Mouse (Mus musculus): ENCODE results near the gene Tjp1. TPM values are rescaled to one million over a fixed set of nuclear protein-coding genes. Genes with fewer than 3 reads are reported as not detected.

Tjp1 gene
- polyA plus RNA-seq, 1 experiment from 2014 or later, result 26.9 TPM

GRCm38 (mm10) chr7:65482216-65482615, 45.4 kb downstream of the Tjp1 start:
- 76% methylated on average over 2 of the region's 2 CpGs for WGBS
- H3K4me1 ChIP-seq (replicated peaks), result peaks cover 4% of the 10 kb centered on the region; the same call in 1 of the 2 replicates
- H3K36me3 ChIP-seq, result no peaks in the 10 kb centered on the region
- H3K9me3 ChIP-seq, result no peaks in the 10 kb centered on the region
- H3K4me2 ChIP-seq (replicated peaks), result no peak overlapping the region
- H3K4me3 ChIP-seq (replicated peaks), result no peak overlapping the region
- no peak for ATAC-seq
- no peak overlapping the region for H3K27ac ChIP-seq
- H3K27me3 ChIP-seq, result no peaks in the 10 kb centered on the region
- H3K9ac ChIP-seq (replicated peaks), result no peak overlapping the region

GRCm38 (mm10) chr7:65472048-65472447, 55.5 kb downstream of the Tjp1 start:
- Histone ChIP-seq H3K27ac (no peak overlapping the region), H3K9ac (replicated peaks) (no peak overlapping the region), H3K9me3 (no peaks in the 10 kb centered on the region), H3K27me3 (no peaks in the 10 kb centered on the region), H3K4me3 (replicated peaks) (no peak overlapping the region), H3K4me2 (replicated peaks) (no peak overlapping the region), H3K36me3 (no peaks in the 10 kb centered on the region), H3K4me1 (replicated peaks) (no peaks in the 10 kb centered on the region)
- ATAC-seq, result no peak
- 79% methylated on average over 3 of the region's 3 CpGs for WGBS

- H3K4me2 ChIP-seq (replicated peaks), result no peak overlapping the region
- H3K27ac ChIP-seq, result no peak overlapping the region
- H3K4me3 ChIP-seq (replicated peaks), result no peak overlapping the region
- H3K27me3 ChIP-seq, result no peaks in the 10 kb centered on the region
- ATAC-seq, result no peak
- no peaks in the 10 kb centered on the region for H3K36me3 ChIP-seq
- no peaks in the 10 kb centered on the region for H3K4me1 ChIP-seq (replicated peaks)
- H3K9ac ChIP-seq (replicated peaks), result no peak overlapping the region
- WGBS, result 86% methylated on average over 6 of the region's 6 CpGs
- no peaks in the 10 kb centered on the region for H3K9me3 ChIP-seq
Observed at GRCm38 (mm10) chr7:65471406-65471805, 56.2 kb downstream of the Tjp1 start.

GRCm38 (mm10) chr7:65470214-65470613, 57.4 kb downstream of the Tjp1 start:
- no peaks in the 10 kb centered on the region for H3K4me1 ChIP-seq (replicated peaks)
- ATAC-seq, result no peak
- WGBS, result 35% methylated on average over 8 of the region's 8 CpGs
- no peak overlapping the region for H3K4me3 ChIP-seq (replicated peaks)
- no peak overlapping the region for H3K4me2 ChIP-seq (replicated peaks)
- no peaks in the 10 kb centered on the region for H3K27me3 ChIP-seq
- H3K9ac ChIP-seq (replicated peaks), result no peak overlapping the region
- H3K9me3 ChIP-seq, result no peaks in the 10 kb centered on the region
- H3K27ac ChIP-seq, result no peak overlapping the region
- H3K36me3 ChIP-seq, result no peaks in the 10 kb centered on the region

GRCm38 (mm10) chr7:65469666-65470065, 57.9 kb downstream of the Tjp1 start:
- Histone ChIP-seq H3K9me3 (no peaks in the 10 kb centered on the region), H3K4me2 (replicated peaks) (no peak overlapping the region), H3K27ac (no peak overlapping the region), H3K4me3 (replicated peaks) (no peak overlapping the region), H3K36me3 (no peaks in the 10 kb centered on the region), H3K9ac (replicated peaks) (no peak overlapping the region), H3K27me3 (no peaks in the 10 kb centered on the region), H3K4me1 (replicated peaks) (no peaks in the 10 kb centered on the region)
- 37% methylated on average over 6 of the region's 6 CpGs for WGBS
- no peak for ATAC-seq

GRCm38 (mm10) chr7:65468191-65468590, 59.4 kb downstream of the Tjp1 start:
- Histone ChIP-seq H3K27me3 (no peaks in the 10 kb centered on the region), H3K9me3 (no peaks in the 10 kb centered on the region), H3K9ac (replicated peaks) (no peak overlapping the region), H3K27ac (no peak overlapping the region), H3K4me1 (replicated peaks) (no peaks in the 10 kb centered on the region), H3K4me3 (replicated peaks) (no peak overlapping the region), H3K36me3 (no peaks in the 10 kb centered on the region), H3K4me2 (replicated peaks) (no peak overlapping the region)
- ATAC-seq, result no peak
- 87% methylated on average over 8 of the region's 8 CpGs for WGBS

- H3K27ac ChIP-seq, result no peak overlapping the region
- no peak for ATAC-seq
- H3K9me3 ChIP-seq, result no peaks in the 10 kb centered on the region
- H3K36me3 ChIP-seq, result no peaks in the 10 kb centered on the region
- no peak overlapping the region for H3K4me3 ChIP-seq (replicated peaks)
- no peaks in the 10 kb centered on the region for H3K27me3 ChIP-seq
- no peaks in the 10 kb centered on the region for H3K4me1 ChIP-seq (replicated peaks)
- no peak overlapping the region for H3K4me2 ChIP-seq (replicated peaks)
- H3K9ac ChIP-seq (replicated peaks), result no peak overlapping the region
- 91% methylated on average over 4 of the region's 4 CpGs for WGBS
Observed at GRCm38 (mm10) chr7:65467306-65468021, 60.1 kb downstream of the Tjp1 start.

GRCm38 (mm10) chr7:65466137-65466536, 61.4 kb downstream of the Tjp1 start:
- ATAC-seq, result no peak
- H3K27ac ChIP-seq, result no peak overlapping the region
- no peak overlapping the region for H3K4me2 ChIP-seq (replicated peaks)
- no peaks in the 10 kb centered on the region for H3K36me3 ChIP-seq
- 45% methylated on average over 11 of the region's 11 CpGs for WGBS
- H3K27me3 ChIP-seq, result no peaks in the 10 kb centered on the region
- no peak overlapping the region for H3K9ac ChIP-seq (replicated peaks)
- no peaks in the 10 kb centered on the region for H3K9me3 ChIP-seq
- H3K4me3 ChIP-seq (replicated peaks), result no peak overlapping the region
- H3K4me1 ChIP-seq (replicated peaks), result no peaks in the 10 kb centered on the region

- Histone ChIP-seq H3K27me3 (no peaks in the 10 kb centered on the region), H3K9ac (replicated peaks) (no peak overlapping the region), H3K4me3 (replicated peaks) (no peak overlapping the region), H3K9me3 (no peaks in the 10 kb centered on the region), H3K36me3 (no peaks in the 10 kb centered on the region), H3K4me1 (replicated peaks) (no peaks in the 10 kb centered on the region), H3K27ac (no peak overlapping the region), H3K4me2 (replicated peaks) (no peak overlapping the region)
- 85% methylated on average over 3 of the region's 3 CpGs for WGBS
- ATAC-seq, result no peak
Observed at GRCm38 (mm10) chr7:65464518-65465037, 63.0 kb downstream of the Tjp1 start.

- Histone ChIP-seq H3K9me3 (no peaks in the 10 kb centered on the region), H3K4me2 (replicated peaks) (no peak overlapping the region), H3K36me3 (no peaks in the 10 kb centered on the region), H3K27me3 (no peaks in the 10 kb centered on the region), H3K27ac (no peak overlapping the region), H3K4me3 (replicated peaks) (no peak overlapping the region), H3K9ac (replicated peaks) (no peak overlapping the region), H3K4me1 (replicated peaks) (no peaks in the 10 kb centered on the region)
- no peak for ATAC-seq
- WGBS, result 80% methylated on average over 4 of the region's 4 CpGs
Observed at GRCm38 (mm10) chr7:65463438-65463837, 64.1 kb downstream of the Tjp1 start.

- Histone ChIP-seq H3K27me3 (no peaks in the 10 kb centered on the region), H3K9ac (replicated peaks) (no peak overlapping the region), H3K4me3 (replicated peaks) (no peak overlapping the region), H3K27ac (no peak overlapping the region), H3K4me1 (replicated peaks) (no peaks in the 10 kb centered on the region), H3K9me3 (no peaks in the 10 kb centered on the region), H3K36me3 (no peaks in the 10 kb centered on the region), H3K4me2 (replicated peaks) (no peak overlapping the region)
- 91% methylated on average over 1 of the region's 1 CpGs for WGBS
- no peak for ATAC-seq
Observed at GRCm38 (mm10) chr7:65461412-65461811, 66.2 kb downstream of the Tjp1 start.

GRCm38 (mm10) chr7:65460196-65460595, 67.4 kb downstream of the Tjp1 start:
- H3K4me1 ChIP-seq (replicated peaks), result no peaks in the 10 kb centered on the region
- no peaks in the 10 kb centered on the region for H3K9me3 ChIP-seq
- H3K27ac ChIP-seq, result no peak overlapping the region
- no peak overlapping the region for H3K4me3 ChIP-seq (replicated peaks)
- no peak for ATAC-seq
- H3K4me2 ChIP-seq (replicated peaks), result no peak overlapping the region
- no peak overlapping the region for H3K9ac ChIP-seq (replicated peaks)
- H3K36me3 ChIP-seq, result no peaks in the 10 kb centered on the region
- no peaks in the 10 kb centered on the region for H3K27me3 ChIP-seq
- WGBS, result 91% methylated on average over 3 of the region's 3 CpGs

- no peak overlapping the region for H3K27ac ChIP-seq
- H3K27me3 ChIP-seq, result no peaks in the 10 kb centered on the region
- no peak overlapping the region for H3K4me3 ChIP-seq (replicated peaks)
- H3K4me2 ChIP-seq (replicated peaks), result no peak overlapping the region
- no peak overlapping the region for H3K9ac ChIP-seq (replicated peaks)
- no peaks in the 10 kb centered on the region for H3K36me3 ChIP-seq
- no peaks in the 10 kb centered on the region for H3K9me3 ChIP-seq
- peaks cover 6% of the 10 kb centered on the region for H3K4me1 ChIP-seq (replicated peaks)
- ATAC-seq, result no peak
- 78% methylated on average over 2 of the region's 2 CpGs for WGBS
Observed at GRCm38 (mm10) chr7:65456031-65456430, 71.5 kb downstream of the Tjp1 start.

All from midbrain, embryonic 13.5 days (tissue).